Mouse (Mus musculus): ENCODE results near the gene Aurkb.

- TF ChIP-seq CTCF (IDR thresholded peaks at IDR 0.05; ENCODE audit: low read depth, low read length) (no peak), POLR2A (IDR thresholded peaks at IDR 0.05; ENCODE audit: insufficient read depth, low read length) (no peak)
Measured at GRCm38 (mm10) chr11:69080855-69081222, 35.4 kb downstream of the Aurkb start.
